Mouse (Mus musculus): ENCODE results near the gene Fcgr3.

Gene Fcgr3

DNA sequence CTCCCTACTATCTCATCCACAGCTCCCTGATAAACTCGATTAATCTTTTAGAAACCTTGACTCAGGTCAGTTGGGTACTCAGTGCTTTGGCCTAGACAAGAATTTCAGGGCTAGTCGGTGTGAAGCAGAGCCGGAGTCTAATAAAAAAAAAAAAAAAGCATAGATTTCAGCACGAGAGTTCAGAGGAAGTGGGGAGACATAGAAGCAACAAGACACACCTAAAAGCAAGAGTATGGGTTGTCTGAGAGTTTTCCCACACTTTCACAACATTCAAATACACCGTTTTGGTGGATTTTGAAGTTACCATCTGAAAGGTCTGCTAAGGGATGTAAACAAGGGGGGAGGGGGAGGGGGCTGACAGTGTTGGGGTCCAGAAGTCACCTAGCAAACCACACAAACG lies 59.7 kb downstream of the Fcgr3 start:
- no peak for DNase-seq

Data from kidney, adult 18-20 months (tissue).